Mouse (Mus musculus) layer of hippocampus, adult 2 months (tissue): ENCODE measurements around the gene Haus3. TPM values are rescaled to one million over a fixed set of nuclear protein-coding genes. Genes with fewer than 3 reads are reported as not detected.
A peak's percentile ranks its signal among the peaks of the same experiment; 100 is the strongest.

Experiments used
- DNase-seq, 2 experiments: peaks; one replicate each; pipeline ENCODE4 v3.0.0; 2022; ENCODE audit warnings: low spot score in 2 of 2
- H3K27ac ChIP-seq: fragments of 200-600 bp; 2 replicates; pipeline ENCODE4 v1.8.1; 2022
- H3K4me3 ChIP-seq: fragments of 200-600 bp; 2 replicates; pipeline ENCODE4 v1.8.1; 2022; ENCODE audit warnings: mild to moderate bottlenecking
- CTCF ChIP-seq: fragments of 200-600 bp; conservative IDR thresholded peaks from 2 replicates; pipeline ENCODE4 v1.8.1; 2022; ENCODE audit warnings: antibody characterized with exemption, mild to moderate bottlenecking, moderate library complexity
- total RNA-seq, 2 experiments: library from RNA; stranded (reverse); gene quantifications; 2 replicates each; pipeline ENCODE4 v1.2.3; 2021

Gene Haus3
- total RNA-seq, 2 experiments from 2014 or later = 6.4 to 7.3 TPM

DNA sequence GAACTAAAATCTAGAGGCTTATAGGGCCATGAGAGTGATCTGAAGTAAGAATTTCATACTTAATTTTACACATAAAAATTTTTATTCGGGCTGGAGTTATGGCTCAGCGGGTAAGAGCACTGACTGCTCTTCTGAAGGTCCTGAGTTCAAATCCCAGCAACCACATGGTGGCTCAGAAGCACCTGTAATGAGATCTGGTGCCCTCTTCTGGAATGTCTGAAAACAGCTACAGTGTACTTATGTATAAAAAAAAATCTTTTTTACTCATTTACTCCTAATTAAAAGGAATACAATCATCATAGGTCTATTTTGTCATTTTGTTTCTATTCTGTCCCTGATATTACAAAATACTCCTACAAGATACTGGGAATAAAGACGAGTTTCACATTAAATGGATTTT lies 21.8 kb downstream of the Haus3 start:
- DNase-seq = peak in 1 of 2 experiments; percentile 19

DNA sequence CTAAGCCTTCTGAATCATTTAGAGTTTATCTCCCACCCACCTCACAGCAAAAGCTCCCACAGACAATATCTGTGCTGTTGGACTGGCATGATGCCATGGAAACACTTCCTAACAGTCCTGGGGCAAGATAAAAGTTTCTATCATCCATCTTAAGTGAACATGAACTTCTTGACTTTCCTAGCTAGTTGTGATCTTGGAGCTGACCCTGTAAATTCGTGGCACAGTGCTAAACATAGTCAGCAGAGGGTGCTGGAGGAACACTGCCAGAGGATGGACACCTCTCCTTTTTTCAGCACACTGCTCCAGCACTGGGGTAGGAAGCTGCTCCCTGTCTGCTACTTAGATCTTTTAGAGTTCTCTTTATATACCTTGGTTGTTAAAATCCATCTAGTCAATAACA lies 29.6 kb downstream of the Haus3 start:
- Histone ChIP-seq H3K4me3 (no peak overlapping the region), H3K27ac (no peak overlapping the region)
- DNase-seq = peak; percentile 10 to 45
- peak; percentile 80 for TF ChIP-seq CTCF

More for the DNA sequence above, 21.8 kb downstream of the Haus3 start:
- peak; percentile 77 for TF ChIP-seq CTCF
- Histone ChIP-seq H3K27ac (no peak overlapping the region), H3K4me3 (no peak overlapping the region)

DNA sequence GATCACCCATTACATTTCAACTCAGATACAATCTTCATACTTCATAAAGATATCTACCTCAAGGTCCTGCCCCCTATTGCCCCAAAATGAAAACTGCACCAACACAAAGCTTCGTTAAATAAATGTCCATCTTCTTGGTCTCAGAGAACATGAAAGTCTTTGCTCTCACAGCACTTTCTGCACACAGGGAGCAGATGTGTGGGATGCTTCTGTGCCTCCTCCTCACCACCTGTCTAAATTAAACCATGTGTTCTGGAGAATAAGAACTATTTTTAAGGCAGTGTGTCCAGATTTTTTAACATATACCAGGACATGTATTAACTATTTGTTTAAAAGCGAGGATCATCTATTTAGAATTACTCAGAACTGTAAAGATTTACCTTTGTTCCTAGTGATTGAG lies 36.6 kb downstream of the Haus3 start:
- Histone ChIP-seq H3K4me3 (no peak overlapping the region), H3K27ac (peak overlapping the region; percentile 55)
- TF ChIP-seq CTCF = peak; percentile 49
- peak; percentile 17 to 44 for DNase-seq

DNA sequence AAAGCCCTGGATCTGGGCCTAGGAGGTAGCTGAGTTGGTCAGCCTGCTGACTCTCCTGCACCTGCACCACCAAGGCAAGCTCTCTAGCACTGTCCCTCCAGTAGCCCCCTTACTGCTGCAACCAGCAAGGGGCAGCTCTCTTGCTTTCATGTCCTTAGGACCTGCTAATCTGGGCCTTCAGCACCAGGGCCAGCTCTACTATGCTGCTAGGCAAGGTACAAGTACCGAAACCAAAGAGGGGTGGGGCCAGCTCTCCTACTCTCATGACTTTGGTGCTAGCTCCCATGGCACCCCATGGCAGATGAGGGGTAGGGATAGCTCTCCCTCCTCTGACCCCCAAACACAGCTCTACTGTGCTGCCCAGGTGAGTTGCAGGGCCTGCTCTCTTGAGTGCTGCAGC lies 45.2 kb downstream of the Haus3 start:
- DNase-seq = no peak
- no peak overlapping the region for H3K27ac ChIP-seq
- no peak overlapping the region for H3K4me3 ChIP-seq
- TF ChIP-seq CTCF = no peak

DNA sequence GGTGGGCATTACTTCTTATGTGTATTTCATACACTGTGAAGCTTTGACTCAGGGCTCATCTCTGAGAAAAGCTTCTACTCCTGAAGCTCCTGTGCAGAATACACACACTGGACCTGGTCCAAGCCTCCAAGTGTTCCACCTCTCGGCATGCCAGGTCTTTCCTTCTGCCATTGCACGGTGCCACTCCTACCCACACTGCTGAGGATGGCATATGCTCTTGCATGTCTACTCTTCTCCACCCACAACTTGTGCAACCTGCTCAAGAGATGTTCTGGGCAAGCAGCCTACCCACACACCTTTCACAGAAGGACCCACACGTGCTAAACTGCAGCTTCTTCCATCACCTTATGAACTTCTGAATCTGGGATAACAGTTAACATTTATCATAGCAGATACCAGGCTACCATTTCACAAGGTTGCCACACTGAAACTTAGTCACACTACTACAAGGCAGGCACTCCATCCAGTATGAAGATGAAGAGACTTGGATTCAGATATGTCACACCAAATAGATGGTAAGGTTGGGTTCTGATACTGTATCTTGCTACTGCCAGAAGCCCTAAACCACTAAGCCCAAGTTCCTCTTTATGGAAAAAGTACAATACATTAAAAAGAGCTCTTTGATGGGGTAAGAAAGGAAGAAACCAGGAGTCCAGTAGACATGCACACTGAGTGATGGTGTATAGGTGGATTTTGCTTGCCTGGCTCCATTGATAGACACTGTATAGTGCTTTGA lies 50.0 kb downstream of the Haus3 start:
- TF ChIP-seq CTCF = no peak
- no peak overlapping the region for H3K4me3 ChIP-seq
- DNase-seq = peak; percentile 15
- no peak overlapping the region for H3K27ac ChIP-seq

DNA sequence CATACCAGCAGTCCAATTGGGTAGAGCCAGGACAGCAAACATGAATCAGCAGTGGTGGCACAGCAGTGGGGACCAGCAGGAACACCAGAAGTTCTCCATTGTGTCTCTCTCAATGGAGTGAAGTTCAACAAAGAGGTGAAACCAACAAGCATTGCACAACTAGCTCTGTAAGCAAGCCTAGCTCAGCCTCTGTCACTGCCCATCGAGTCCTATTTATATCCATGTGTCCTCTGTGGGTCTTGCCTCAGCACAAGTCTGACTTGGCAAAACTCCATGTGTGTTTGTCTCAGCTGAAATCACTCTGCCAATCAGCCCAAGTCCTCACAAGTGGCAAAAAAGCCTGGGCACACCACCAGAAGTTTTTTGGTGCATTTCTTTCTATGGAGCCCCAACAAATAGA lies 63.6 kb downstream of the Haus3 start:
- H3K27ac ChIP-seq = no peak overlapping the region
- H3K4me3 ChIP-seq = no peak overlapping the region
- no peak for DNase-seq
- no peak for TF ChIP-seq CTCF

Other genes starting within 250 kb of the Haus3 start
- 10 to 100 TPM; 19.5 to 22.5 TPM for gene Nelfa, start 233.1 kb downstream of the Haus3 start, total RNA-seq
- 10 to 100 TPM; 57.5 to 58.0 TPM for gene Gm1673, start 186.1 kb downstream of the Haus3 start, total RNA-seq
- 100 to 1,000 TPM; 139 to 141 TPM for gene Nat8l, start 173.5 kb downstream of the Haus3 start, total RNA-seq
- 1 to 10 TPM in 1 of 2 experiments, under 1 TPM in 1; 0.61 to 1.0 TPM for gene Poln, start 79 bp downstream of the Haus3 start, total RNA-seq
- gene Mxd4, start 18.2 kb upstream of the Haus3 start, total RNA-seq = 10 to 100 TPM; 84.9 to 94.7 TPM
- gene Zfyve28, start 118.9 kb upstream of the Haus3 start, total RNA-seq = 10 to 100 TPM; 35.0 to 35.8 TPM
- gene Cfap99, start 119.1 kb upstream of the Haus3 start, total RNA-seq = under 1 TPM; 0.22 to 0.56 TPM
- 10 to 100 TPM; 80.5 to 81.0 TPM for gene Rnf4, start 166.8 kb upstream of the Haus3 start, total RNA-seq
- 10 to 100 TPM; 42.6 to 46.4 TPM for gene Fam193a, start 200.4 kb upstream of the Haus3 start, total RNA-seq